Comparison of ENCODE assay signal across 10 mouse cellular contexts in genomic region chr13:34575997-34576314, GRCm38 (mm10).
A peak's percentile ranks its signal among the peaks of the same experiment; 100 is the strongest.
DNase-seq lines count a peak whose midpoint lies in the region; ATAC-seq and TF ChIP-seq lines count a peak whose summit lies in the region.
"Had no signal": no experiment of that assay in that cellular context is flagged by ENCODE, and none has a peak within 500 bp of the region (broad histone marks: within the 10 kb centered on the region; RNA-seq: fewer than 3 reads in every experiment).

No protein-coding gene starts in this region.

- H3K36me3 ChIP-seq in CH12.LX (replicated peaks in 1 of 2; ENCODE audit: control insufficient read depth in 1 of 2, insufficient read depth in 1 of 2, low read length in 1 of 2), result no peaks in the 10 kb centered on the region
- no peaks in the 10 kb centered on the region for H3K36me3 ChIP-seq in hindbrain, postnatal 0 days (ENCODE audit: insufficient read depth, low read length)
- no peaks in the 10 kb centered on the region for H3K36me3 ChIP-seq in midbrain, embryonic 14.5 days (ENCODE audit: control insufficient read depth, insufficient read depth, low read length)
- H3K36me3 ChIP-seq in kidney, embryonic 14.5 days (ENCODE audit: control insufficient read depth, insufficient read depth, low read length), result no peaks in the 10 kb centered on the region
- H3K36me3 ChIP-seq: embryonic facial prominence, embryonic 13.5 days had no signal

- no peak overlapping the region for H3K27ac ChIP-seq in CH12.LX (ENCODE audit: insufficient read depth, low read depth)
- H3K27ac ChIP-seq in hindbrain, postnatal 0 days, result peak overlapping the region; percentile 77
- peak overlapping the region; percentile 88 for H3K27ac ChIP-seq in midbrain, embryonic 14.5 days (replicated peaks; ENCODE audit: low read depth, low read length)
- H3K27ac ChIP-seq in kidney, embryonic 14.5 days (ENCODE audit: low read depth, low read length), result no peak overlapping the region
- H3K27ac ChIP-seq: embryonic facial prominence, embryonic 13.5 days had no signal

- no peak for TF ChIP-seq EP300 in CH12.LX (IDR thresholded peaks at IDR 0.05; ENCODE audit: low read length)

- TF ChIP-seq POLR2A in CH12.LX (IDR thresholded peaks at IDR 0.05; ENCODE audit: low read depth, low read length), result no peak
- TF ChIP-seq POLR2A in brain, embryonic 14.5 days (IDR thresholded peaks at IDR 0.05; ENCODE audit: borderline replicate concordance, extremely low read depth, insufficient read depth, insufficient read length, poor library complexity, severe bottlenecking), result no peak

- H3K4me3 ChIP-seq in CH12.LX (replicated peaks in 1 of 3; ENCODE audit: low read depth in 2 of 3, low read length in 2 of 3, poor library complexity in 1 of 3), result no peak overlapping the region
- H3K4me3 ChIP-seq in hindbrain, postnatal 0 days (ENCODE audit: low read length), result no peak overlapping the region
- H3K4me3 ChIP-seq in midbrain, embryonic 14.5 days (replicated peaks; ENCODE audit: low read depth, low read length), result no peak overlapping the region
- no peak overlapping the region for H3K4me3 ChIP-seq in kidney, embryonic 14.5 days (ENCODE audit: low read length)
- H3K4me3 ChIP-seq: embryonic facial prominence, embryonic 13.5 days; megakaryocyte, embryonic 14.5 days had no signal

- in situ Hi-C loops in CH12.LX (cut with MboI; ENCODE audit: low pct_ligation_motif_present, low pct_unique_long_range_greater_than_20kb, low sequenced_read_pairs), result no loop called here

- no peaks in the 10 kb centered on the region for H3K27me3 ChIP-seq in CH12.LX (replicated peaks)
- H3K27me3 ChIP-seq in hindbrain, postnatal 0 days (ENCODE audit: insufficient read depth, low read length), result no peaks in the 10 kb centered on the region
- no peaks in the 10 kb centered on the region for H3K27me3 ChIP-seq in midbrain, embryonic 14.5 days (ENCODE audit: control insufficient read depth, insufficient read depth, low read length)
- H3K27me3 ChIP-seq in kidney, embryonic 14.5 days (ENCODE audit: control insufficient read depth, insufficient read depth, low read length), result no peaks in the 10 kb centered on the region
- H3K27me3 ChIP-seq: embryonic facial prominence, embryonic 13.5 days; megakaryocyte, embryonic 14.5 days had no signal

- H3K9ac ChIP-seq in CH12.LX (ENCODE audit: insufficient read depth, low read depth), result no peak overlapping the region
- no peak overlapping the region for H3K9ac ChIP-seq in hindbrain, postnatal 0 days (replicated peaks; ENCODE audit: low read length)
- H3K9ac ChIP-seq in midbrain, embryonic 14.5 days (replicated peaks; ENCODE audit: low read length), result no peak overlapping the region
- H3K9ac ChIP-seq in kidney, embryonic 14.5 days (ENCODE audit: low read depth, low read length), result no peak overlapping the region
- H3K9ac ChIP-seq: embryonic facial prominence, embryonic 13.5 days had no signal

- H3K79me2 ChIP-seq in CH12.LX (replicated peaks; ENCODE audit: control insufficient read depth, extremely low read depth, insufficient read depth, poor library complexity, severe bottlenecking), result no peaks in the 10 kb centered on the region

- TF ChIP-seq CTCF in CH12.LX (conservative IDR thresholded peaks at IDR 0.05 in 1 of 2, IDR thresholded peaks at IDR 0.05 in 1 of 2; ENCODE audit: low read depth in 2 of 2, low read length in 2 of 2), result no peak
- TF ChIP-seq CTCF in brain, embryonic 14.5 days (IDR thresholded peaks at IDR 0.05; ENCODE audit: borderline replicate concordance, extremely low read depth, insufficient read depth, insufficient read length), result no peak
- TF ChIP-seq CTCF in hindbrain, postnatal 0 days (IDR thresholded peaks at IDR 0.05; ENCODE audit: low read depth), result no peak

- no peaks in the 10 kb centered on the region for H3K9me3 ChIP-seq in CH12.LX (replicated peaks; ENCODE audit: low read length)
- H3K9me3 ChIP-seq in hindbrain, postnatal 0 days (ENCODE audit: low read length), result no peaks in the 10 kb centered on the region
- no peaks in the 10 kb centered on the region for H3K9me3 ChIP-seq in midbrain, embryonic 14.5 days (ENCODE audit: control insufficient read depth, low read length)
- H3K9me3 ChIP-seq in kidney, embryonic 14.5 days (ENCODE audit: control insufficient read depth, low read length), result no peaks in the 10 kb centered on the region
- H3K9me3 ChIP-seq: embryonic facial prominence, embryonic 13.5 days; megakaryocyte, embryonic 14.5 days had no signal

- H3K4me1 ChIP-seq in CH12.LX (ENCODE audit: control insufficient read depth in 1 of 2, insufficient read depth in 2 of 2), result peaks cover 0 to 10% of the 10 kb centered on the region in 2 experiments; a peak in 2 of 4 replicates
- H3K4me1 ChIP-seq in hindbrain, postnatal 0 days (ENCODE audit: insufficient read depth, low read length), result peaks cover 6% of the 10 kb centered on the region
- H3K4me1 ChIP-seq in midbrain, embryonic 14.5 days (ENCODE audit: control insufficient read depth, insufficient read depth, low read length), result peaks cover 9% of the 10 kb centered on the region
- H3K4me1 ChIP-seq in kidney, embryonic 14.5 days (ENCODE audit: control insufficient read depth, insufficient read depth, low read length), result no peaks in the 10 kb centered on the region
- H3K4me1 ChIP-seq: embryonic facial prominence, embryonic 13.5 days had no signal

- WGBS in hindbrain, postnatal 0 days, result 9% methylated on average over 1 of the region's 1 CpGs
- WGBS in midbrain, embryonic 14.5 days, result 2% methylated on average over 1 of the region's 1 CpGs
- WGBS in kidney, embryonic 14.5 days, result 53% methylated on average over 1 of the region's 1 CpGs

- peak; percentile 67 for DNase-seq in CH12.LX (ENCODE audit: extremely low read depth)
- DNase-seq in brain, embryonic 14.5 days (ENCODE audit: low read depth), result peak; percentile 96
- DNase-seq in hindbrain, postnatal 0 days (ENCODE audit: low spot score), result peak; percentile 89
- peak; percentile 94 for DNase-seq in midbrain, embryonic 14.5 days
- no peak for DNase-seq in gastrocnemius, adult 8-10 months (ENCODE audit: low spot score in 2 of 2)
- no peak for DNase-seq in testis, postnatal 10 days (ENCODE audit: low spot score)
- DNase-seq in yolk sac, embryonic 10.5 days (ENCODE audit: low spot score), result no peak

- H3K4me2 ChIP-seq in CH12.LX (ENCODE audit: insufficient read depth, low read depth, poor library complexity, severe bottlenecking), result no peak overlapping the region
- no peak overlapping the region for H3K4me2 ChIP-seq in hindbrain, postnatal 0 days (ENCODE audit: low read depth, low read length)
- peak overlapping the region; percentile 31 for H3K4me2 ChIP-seq in midbrain, embryonic 14.5 days (ENCODE audit: low read length)
- no peak overlapping the region for H3K4me2 ChIP-seq in kidney, embryonic 14.5 days (replicated peaks; ENCODE audit: low read depth, low read length)
- H3K4me2 ChIP-seq: embryonic facial prominence, embryonic 13.5 days had no signal

- TF ChIP-seq RAD21 in CH12.LX (IDR thresholded peaks at IDR 0.05; ENCODE audit: low read depth, low read length), result no peak

- peak; percentile 86 for ATAC-seq in hindbrain, postnatal 0 days
- peak; percentile 89 for ATAC-seq in midbrain, embryonic 14.5 days (ENCODE audit: low FRiP score, low TSS enrichment)
- no peak for ATAC-seq in kidney, embryonic 14.5 days (ENCODE audit: low FRiP score, low TSS enrichment)

- dilution Hi-C loops in CH12.LX (cut with MboI; ENCODE audit: extremely low pct_ligation_motif_present, extremely low pct_unique_long_range_greater_than_20kb, low sequenced_read_pairs), result no loop called here

TF ChIP-seq in CH12.LX, 34 proteins besides CTCF, POLR2A, EP300 and RAD21:
- no peak for TF ChIP-seq MEF2A (IDR thresholded peaks at IDR 0.05; ENCODE audit: borderline replicate concordance, low read depth, low read length)
- no peak for TF ChIP-seq TBP (conservative IDR thresholded peaks at IDR 0.05; ENCODE audit: low read depth, low read length)
- TF ChIP-seq ZKSCAN1 (IDR thresholded peaks at IDR 0.05; ENCODE audit: borderline replicate concordance, low read depth, low read length), result no peak
- TF ChIP-seq SMC3 (IDR thresholded peaks at IDR 0.05; ENCODE audit: low read depth, low read length), result no peak
- TF ChIP-seq JUND (conservative IDR thresholded peaks at IDR 0.05; ENCODE audit: low read depth, low read length), result no peak
- no peak for TF ChIP-seq BHLHE40 (IDR thresholded peaks at IDR 0.05; ENCODE audit: low read depth, low read length)
TF ChIP-seq in CH12.LX: peak in this region for 0.

Comparison
In these comparisons a context has a peak if more than half of its experiments do, and no peak if none do; other contexts are left out.
1. DNase-seq: peak in CH12.LX (single experiment), brain, embryonic 14.5 days (single experiment), hindbrain, postnatal 0 days (single experiment) and midbrain, embryonic 14.5 days (single experiment); none in gastrocnemius, adult 8-10 months (0 of 2), testis, postnatal 10 days (single experiment) and yolk sac, embryonic 10.5 days (single experiment).
2. H3K27ac ChIP-seq: peak in hindbrain, postnatal 0 days (single experiment) and midbrain, embryonic 14.5 days (single experiment); none in CH12.LX (single experiment) and kidney, embryonic 14.5 days (single experiment).